Mouse (Mus musculus): ENCODE data around the gene Zc3h13.
A peak's percentile ranks its signal among the peaks of the same experiment; 100 is the strongest.

The Zc3h13 gene

GRCm38 (mm10) chr14:75284193-75284915 lies at the start of gene Zc3h13:
Gene Zc3h13 (plus strand): TSS chr14:75284373.
- DNase-seq (ENCODE audit: low spot score) = peak; percentile 95

GRCm38 (mm10) chr14:75235552-75235951 lies 48.6 kb upstream of the Zc3h13 start:
- DNase-seq (ENCODE audit: low spot score) = no peak

- DNase-seq (ENCODE audit: low spot score) = no peak
Observed at GRCm38 (mm10) chr14:75235955-75236635, 48.1 kb upstream of the Zc3h13 start.

GRCm38 (mm10) chr14:75236636-75237003 lies 47.6 kb upstream of the Zc3h13 start:
- no peak for DNase-seq (ENCODE audit: low spot score)

- no peak for DNase-seq (ENCODE audit: low spot score)
Observed at GRCm38 (mm10) chr14:75237096-75237495, 47.1 kb upstream of the Zc3h13 start.

GRCm38 (mm10) chr14:75238054-75238692 lies 46.0 kb upstream of the Zc3h13 start:
- DNase-seq (ENCODE audit: low spot score) = no peak

- no peak for DNase-seq (ENCODE audit: low spot score)
Observed at GRCm38 (mm10) chr14:75242087-75242486, 42.1 kb upstream of the Zc3h13 start, which contains the start of gene Cpb2. Gene Cpb2 (plus strand): TSS chr14:75242287.

- no peak for DNase-seq (ENCODE audit: low spot score)
Observed at GRCm38 (mm10) chr14:75246024-75247000, 37.9 kb upstream of the Zc3h13 start.

GRCm38 (mm10) chr14:75250432-75250831 lies 33.7 kb upstream of the Zc3h13 start:
- no peak for DNase-seq (ENCODE audit: low spot score)

GRCm38 (mm10) chr14:75256521-75256920 lies 27.7 kb upstream of the Zc3h13 start:
- peak; percentile 21 for DNase-seq (ENCODE audit: low spot score)

- DNase-seq (ENCODE audit: low spot score) = no peak
Observed at GRCm38 (mm10) chr14:75269531-75269930, 14.6 kb upstream of the Zc3h13 start.

- DNase-seq (ENCODE audit: low spot score) = no peak
Observed at GRCm38 (mm10) chr14:75279716-75280115, 4.5 kb upstream of the Zc3h13 start.

GRCm38 (mm10) chr14:75280406-75280805 lies 3.8 kb upstream of the Zc3h13 start:
- DNase-seq (ENCODE audit: low spot score) = no peak

GRCm38 (mm10) chr14:75283609-75284192 lies 472 bp upstream of the Zc3h13 start:
- DNase-seq (ENCODE audit: low spot score) = peak; percentile 53

- DNase-seq (ENCODE audit: low spot score) = no peak
Observed at GRCm38 (mm10) chr14:75301081-75301480, 16.9 kb downstream of the Zc3h13 start.

GRCm38 (mm10) chr14:75303807-75304206 lies 19.6 kb downstream of the Zc3h13 start:
- no peak for DNase-seq (ENCODE audit: low spot score)

- peak; percentile 51 for DNase-seq (ENCODE audit: low spot score)
Observed at GRCm38 (mm10) chr14:75307855-75308254, 23.7 kb downstream of the Zc3h13 start.

- DNase-seq (ENCODE audit: low spot score) = peak; percentile 62
Observed at GRCm38 (mm10) chr14:75309336-75309992, 25.3 kb downstream of the Zc3h13 start.

- DNase-seq (ENCODE audit: low spot score) = no peak
Observed at GRCm38 (mm10) chr14:75314484-75314883, 30.3 kb downstream of the Zc3h13 start.

GRCm38 (mm10) chr14:75318736-75319135 lies 34.6 kb downstream of the Zc3h13 start:
- DNase-seq (ENCODE audit: low spot score) = no peak

- no peak for DNase-seq (ENCODE audit: low spot score)
Observed at GRCm38 (mm10) chr14:75320269-75320668, 36.1 kb downstream of the Zc3h13 start.
